Mouse (Mus musculus) cortical plate, adult 2 months (tissue): ENCODE measurements around the gene Cnot10.

Source experiments
- CTCF ChIP-seq: fragments of 200-500 bp; IDR thresholded peaks from 2 replicates; pipeline ENCODE4 v1.5.1; 2011; ENCODE audit warnings: mild to moderate bottlenecking, control low read depth, low read length; ENCODE audit not compliant: insufficient read depth; ENCODE audit errors: extremely low read depth
- POLR2A ChIP-seq: fragments of 200-500 bp; IDR thresholded peaks from 2 replicates; pipeline ENCODE4 v1.6.1; 2011; ENCODE audit warnings: mild to moderate bottlenecking, low read length, control low read depth; ENCODE audit not compliant: insufficient read depth; ENCODE audit errors: extremely low read depth

GRCm38 (mm10) chr9:114601096-114601495 lies 38.9 kb downstream of the Cnot10 start:
- TF ChIP-seq CTCF (no peak), POLR2A (no peak)
